Mouse (Mus musculus) liver, postnatal 0 days (tissue): Measurements from ENCODE around the gene Bex4. TPM values are rescaled to one million over a fixed set of nuclear protein-coding genes. Genes with fewer than 3 reads are reported as not detected.

ENCODE experiments used
- ATAC-seq: fragments of 200-750 bp; cut with Nextera tagmentation; 2 replicates; pipeline ENCODE4 v1.8.0; 2017; ENCODE audit warnings: mild to moderate bottlenecking, moderate library complexity
- DNase-seq: peaks from one replicate; pipeline ENCODE4 v3.0.0-alpha.2; 2016
- H3K27ac ChIP-seq: fragments of 300-500 bp; sonication (generic); 2 replicates; pipeline ENCODE4 v1.5.1; 2014; ENCODE audit warnings: antibody characterized with exemption, moderate library complexity, mild to moderate bottlenecking, low read depth
- H3K27me3 ChIP-seq: fragments of 300-500 bp; sonication (generic); 2 replicates; pipeline ENCODE4 v1.6.1; 2014; ENCODE audit warnings: low read length, control low read depth, mixed read lengths; ENCODE audit not compliant: insufficient read depth
- H3K36me3 ChIP-seq: fragments of 300-500 bp; sonication (generic); replicated peaks from 2 replicates; pipeline ENCODE4 v1.6.1; 2014; ENCODE audit warnings: mild to moderate bottlenecking, control low read depth, low read length, moderate library complexity, mixed read lengths; ENCODE audit not compliant: insufficient read depth
- H3K4me1 ChIP-seq: fragments of 300-500 bp; sonication (generic); 2 replicates; pipeline ENCODE4 v1.6.1; 2014; ENCODE audit warnings: antibody characterized with exemption, mild to moderate bottlenecking, control low read depth; ENCODE audit not compliant: insufficient read depth
- H3K4me2 ChIP-seq: fragments of 300-500 bp; sonication (generic); 2 replicates; pipeline ENCODE4 v1.6.1; 2014; ENCODE audit warnings: low read depth, mild to moderate bottlenecking, low read length, moderate library complexity, mixed read lengths
- H3K4me3 ChIP-seq: fragments of 300-500 bp; sonication (generic); 2 replicates; pipeline ENCODE4 v1.5.1; 2014; ENCODE audit warnings: low read depth, low read length
- H3K9ac ChIP-seq: fragments of 300-500 bp; sonication (generic); replicated peaks from 2 replicates; pipeline ENCODE4 v1.6.1; 2014; ENCODE audit warnings: mild to moderate bottlenecking, moderate library complexity
- H3K9me3 ChIP-seq: fragments of 300-500 bp; sonication (generic); 2 replicates; pipeline ENCODE4 v1.6.1; 2016; ENCODE audit warnings: mild to moderate bottlenecking, control low read depth, low read length, mixed read lengths
- CTCF ChIP-seq: sonication (generic); IDR thresholded peaks from 2 replicates; pipeline ENCODE4 v1.5.1; 2016; ENCODE audit warnings: antibody characterized with exemption, low read depth
- EP300 ChIP-seq: IDR thresholded peaks from 2 replicates; pipeline ENCODE4 v1.6.1; 2016; ENCODE audit warnings: antibody characterized with exemption, low read depth, mild to moderate bottlenecking
- WGBS: fragments of 180-500 bp; shearing (Covaris S2); extraction: QIAGEN DNeasy Blood & Tissue Kit; methylation state at CpG from one replicate; pipeline ENCODE4 v1.1.7; 2014; ENCODE audit not compliant: insufficient replicate concordance; 5-methylcytosine and 5-hydroxymethylcytosine counted together
- microRNA-seq: library from miRNA; unstranded; fragments of <30 nt; microRNA quantifications from one replicate; pipeline ENCODE4, GENCODE M21; 2016
- polyA plus RNA-seq: library from polyadenylated mRNA; unstranded; fragments of >200 nt; fragmentation: Nextera tagmentation; extraction: Ambion mirVana; gene quantifications from 2 replicates; pipeline ENCODE4 v1.2.1, GENCODE M21; 2015

Bex4 gene
- polyA plus RNA-seq, 1 experiment from 2014 or later = 111 TPM

- Histone ChIP-seq H3K9ac (peak overlapping the region; percentile 67; the same call in 1 of the 2 replicates), H3K27ac (peak overlapping the region; percentile 70; the same call in 1 of the 2 replicates), H3K36me3 (no peaks in the 10 kb centered on the region), H3K4me2 (peak overlapping the region; percentile 70), H3K4me3 (peak overlapping the region; percentile 59), H3K27me3 (no peaks in the 10 kb centered on the region), H3K9me3 (no peaks in the 10 kb centered on the region), H3K4me1 (no peaks in the 10 kb centered on the region)
- 30% methylated on average over 10 of the region's 10 CpGs for WGBS
- DNase-seq (no peak), ATAC-seq (no peak)
- TF ChIP-seq CTCF (no peak), EP300 (no peak)
Measured at GRCm38 (mm10) chrX:136172786-136173185, 34.0 kb downstream of the Bex4 start.

DNA sequence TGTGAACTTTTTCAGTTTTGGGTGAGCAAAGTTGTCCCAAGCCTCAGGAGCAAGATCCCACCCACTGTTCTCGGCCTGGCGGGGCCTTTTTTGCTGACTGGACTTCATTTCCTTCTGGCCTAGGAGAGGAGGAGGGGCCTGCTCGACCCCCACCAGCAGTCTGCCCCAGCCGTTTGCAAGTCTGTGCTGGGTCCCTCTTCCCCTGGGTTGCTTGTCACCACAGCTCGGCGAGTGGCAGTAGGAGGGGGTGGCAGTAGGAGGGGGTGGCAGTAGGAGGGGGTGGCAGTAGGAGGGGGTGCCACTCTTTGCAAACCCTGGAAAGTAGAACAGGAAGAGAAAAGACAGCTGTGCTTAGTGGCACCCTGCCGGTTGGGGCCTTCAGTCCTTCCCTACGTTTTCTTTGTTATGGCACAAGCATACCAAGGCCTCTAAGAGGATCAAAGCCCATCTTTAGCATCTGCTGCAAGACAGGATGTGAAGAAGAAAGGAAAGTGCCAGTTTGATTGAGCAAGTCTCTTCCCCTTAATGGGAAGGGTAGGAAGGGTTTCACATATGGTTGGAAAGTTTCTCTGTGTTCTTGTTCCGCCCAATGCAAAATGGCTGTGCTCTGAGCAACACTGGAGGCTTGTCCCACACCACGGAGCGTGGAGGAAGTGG is 42.2 kb downstream of the Bex4 start:
- no peak overlapping the region for H3K9ac ChIP-seq
- H3K4me1 ChIP-seq = no peaks in the 10 kb centered on the region
- H3K36me3 ChIP-seq = no peaks in the 10 kb centered on the region
- H3K27ac ChIP-seq = no peak overlapping the region
- WGBS = 35% methylated on average over 11 of the region's 11 CpGs
- DNase-seq = no peak
- no peak for ATAC-seq
- no peaks in the 10 kb centered on the region for H3K9me3 ChIP-seq
- H3K4me2 ChIP-seq = no peak overlapping the region
- TF ChIP-seq CTCF (no peak), EP300 (no peak)
- no peaks in the 10 kb centered on the region for H3K27me3 ChIP-seq
- H3K4me3 ChIP-seq = no peak overlapping the region

- Histone ChIP-seq H3K4me3 (no peak overlapping the region), H3K27ac (no peak overlapping the region), H3K4me2 (no peak overlapping the region), H3K9me3 (no peaks in the 10 kb centered on the region), H3K27me3 (no peaks in the 10 kb centered on the region), H3K36me3 (no peaks in the 10 kb centered on the region), H3K4me1 (no peaks in the 10 kb centered on the region), H3K9ac (no peak overlapping the region)
- DNase-seq (no peak), ATAC-seq (peak; percentile 83)
- 55% methylated on average over 1 of the region's 1 CpGs for WGBS
- no peak for TF ChIP-seq CTCF
- TF ChIP-seq EP300 = peak; percentile 59; the same call in 1 of the 2 replicates
Measured at GRCm38 (mm10) chrX:136183107-136183506, 44.3 kb downstream of the Bex4 start.

Small RNA genes lying within 50 kb of the gene (microRNA-seq; reads per million reads assigned to microRNA genes)
- gene Mir6383 = not detected

Other genes with a start within 250 kb of the Bex4 start
- gene Arxes2, start 145.2 kb upstream of the Bex4 start, polyA plus RNA-seq = 16.3 and 16.8 TPM in 2 replicates
- gene Arxes1, start 105.6 kb upstream of the Bex4 start, polyA plus RNA-seq = 3.8 and 4.4 TPM in 2 replicates
- 141 and 149 TPM in 2 replicates for gene Bex2, start 70.8 kb upstream of the Bex4 start, polyA plus RNA-seq
- 0.07 and 0.09 TPM in 2 replicates for gene Nxf3, start 53.7 kb upstream of the Bex4 start, polyA plus RNA-seq
- 139 and 150 TPM in 2 replicates for gene Tceal8, start 33.3 kb downstream of the Bex4 start, polyA plus RNA-seq
- gene Tceal5, start 64.9 kb downstream of the Bex4 start, polyA plus RNA-seq = 12.7 and 16.3 TPM in 2 replicates
- gene Tceal7, start 75.8 kb downstream of the Bex4 start, polyA plus RNA-seq = 0.36 and 5.2 TPM in 2 replicates
- 134 and 163 TPM in 2 replicates for gene Bex1, start 76.5 kb downstream of the Bex4 start, polyA plus RNA-seq
- 220 and 246 TPM in 2 replicates for gene Tceal9, start 106.1 kb downstream of the Bex4 start, polyA plus RNA-seq
- gene Bex3, start 131.3 kb downstream of the Bex4 start, polyA plus RNA-seq = 179 and 196 TPM in 2 replicates